Mouse (Mus musculus) bone marrow, adult 2 months (tissue): ENCODE measurements around the gene Taz. TPM values are rescaled to one million over a fixed set of nuclear protein-coding genes. Genes with fewer than 3 reads are reported as not detected.

Source experiments
- H3K27ac ChIP-seq: fragments of 200-500 bp; 2 replicates; pipeline ENCODE4 v1.5.1; 2012; ENCODE audit warnings: low read depth, mild to moderate bottlenecking, control low read depth, inconsistent platforms, low read length; ENCODE audit not compliant: control insufficient read depth, poor library complexity, insufficient read depth
- H3K4me1 ChIP-seq: fragments of 200-500 bp; 2 replicates; pipeline ENCODE4 v1.6.1; 2011; ENCODE audit warnings: low read length; ENCODE audit not compliant: control insufficient read depth, insufficient read depth
- H3K4me3 ChIP-seq: fragments of 200-500 bp; replicated peaks from 2 replicates; pipeline ENCODE3; 2011; ENCODE audit warnings: mild to moderate bottlenecking, low read depth, low read length, control low read depth; ENCODE audit not compliant: control insufficient read depth
- CTCF ChIP-seq: fragments of 200-500 bp; IDR thresholded peaks from 2 replicates; pipeline ENCODE4 v1.5.1; 2011; ENCODE audit warnings: low read length, control low read depth; ENCODE audit not compliant: control insufficient read depth, insufficient read depth
- POLR2A ChIP-seq: fragments of 200-500 bp; IDR thresholded peaks from 2 replicates; pipeline ENCODE4 v1.6.1; 2011; ENCODE audit warnings: low read depth, mild to moderate bottlenecking, control low read depth, low read length, borderline replicate concordance; ENCODE audit not compliant: control insufficient read depth
- WGBS: fragments of 180-500 bp; shearing (Covaris S2); methylation state at CpG from one replicate; pipeline ENCODE4 v1.1.7; 2018; 5-methylcytosine and 5-hydroxymethylcytosine counted together
- polyA plus RNA-seq: library from polyadenylated mRNA; stranded (reverse); fragments of >200 nt; gene quantifications from 2 replicates; pipeline ENCODE4 v1.2.4, GENCODE M21; 2011; ENCODE audit warnings: low replicate concordance; ENCODE audit not compliant: missing spikeins, insufficient read depth, insufficient read length

Taz gene
- polyA plus RNA-seq, 1 experiment = 58.0 TPM

DNA sequence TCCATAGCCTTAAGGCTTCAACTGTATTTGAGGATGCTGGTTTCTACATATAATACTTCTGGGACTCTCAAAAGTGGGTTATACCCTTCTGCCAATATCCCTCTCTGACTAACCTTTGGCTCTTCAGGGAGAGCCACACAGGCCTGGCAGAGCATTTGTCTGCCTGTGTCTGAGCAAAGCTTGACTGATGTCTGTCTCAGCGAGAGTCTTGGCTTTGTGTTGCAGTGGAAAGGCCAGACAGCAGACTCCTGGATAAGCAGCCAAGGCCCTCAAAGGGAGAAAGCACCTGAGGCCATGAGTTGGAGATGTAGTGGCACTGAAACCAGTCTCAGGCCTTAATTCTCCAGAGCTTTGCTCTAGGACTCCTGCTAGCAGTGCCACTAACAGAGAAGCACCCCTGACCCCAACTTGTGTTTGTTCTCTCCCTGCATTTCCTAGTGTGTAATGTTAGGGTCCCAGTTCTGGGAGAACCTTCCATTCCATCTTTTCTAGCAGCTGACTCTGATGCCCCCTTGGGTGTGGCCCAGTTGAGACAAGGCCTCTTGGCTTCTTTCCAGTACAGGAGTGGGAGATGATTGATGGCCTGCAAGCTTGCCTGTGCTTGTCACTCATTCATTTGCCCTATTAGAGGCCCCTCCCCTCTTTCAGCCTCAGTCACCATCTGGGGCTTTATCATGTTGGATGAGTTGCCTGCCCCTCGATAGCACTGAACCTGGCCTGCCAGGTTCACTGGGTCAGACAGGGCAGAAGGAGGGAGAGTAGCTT, 48.6 kb downstream of the Taz start:
- no peak overlapping the region for H3K27ac ChIP-seq
- TF ChIP-seq CTCF (no peak), POLR2A (no peak)
- no peaks in the 10 kb centered on the region for H3K4me1 ChIP-seq
- H3K4me3 ChIP-seq = no peak overlapping the region
- 47% methylated on average over 2 of the region's 2 CpGs for WGBS

Other genes starting within 250 kb of the Taz start
- gene Opn1mw, start 154.4 kb upstream of the Taz start, polyA plus RNA-seq = not detected in 2 replicates
- 13.2 and 15.1 TPM in 2 replicates for gene Mecp2, start 146.5 kb upstream of the Taz start, polyA plus RNA-seq
- gene Tex28, start 114.1 kb upstream of the Taz start, polyA plus RNA-seq = not detected in 2 replicates
- not detected in 2 replicates for gene Tktl1, start 104.7 kb upstream of the Taz start, polyA plus RNA-seq
- 140 and 356 TPM in 2 replicates for gene Flna, start 32.1 kb upstream of the Taz start, polyA plus RNA-seq
- 34.6 and 51.7 TPM in 2 replicates for gene Emd, start 27.2 kb upstream of the Taz start, polyA plus RNA-seq
- gene Rpl10, start 11.1 kb upstream of the Taz start, polyA plus RNA-seq = 68.3 and 79.6 TPM in 2 replicates
- gene Dnase1l1, start 425 bp downstream of the Taz start, polyA plus RNA-seq = 16.4 and 21.5 TPM in 2 replicates
- 154 and 166 TPM in 2 replicates for gene Atp6ap1, start 15.2 kb downstream of the Taz start, polyA plus RNA-seq
- gene Gdi1, start 23.1 kb downstream of the Taz start, polyA plus RNA-seq = 87.5 and 157 TPM in 2 replicates
- gene Fam50a, start 31.1 kb downstream of the Taz start, polyA plus RNA-seq = 38.8 and 61.0 TPM in 2 replicates
- gene Plxna3, start 47.2 kb downstream of the Taz start, polyA plus RNA-seq = 3.6 TPM in 2 replicates
- 39.5 and 58.6 TPM in 2 replicates for gene Lage3, start 71.7 kb downstream of the Taz start, polyA plus RNA-seq
- gene Ubl4a, start 91.3 kb downstream of the Taz start, polyA plus RNA-seq = 27.2 and 35.6 TPM in 2 replicates
- 2.7 TPM in 2 replicates for gene Slc10a3, start 91.4 kb downstream of the Taz start, polyA plus RNA-seq
- gene Fam3a, start 111.4 kb downstream of the Taz start, polyA plus RNA-seq = 3.6 and 9.1 TPM in 2 replicates
- 11.6 and 11.7 TPM in 2 replicates for gene Ikbkg, start 111.4 kb downstream of the Taz start, polyA plus RNA-seq
- 20.9 and 33.4 TPM in 2 replicates for gene G6pdx, start 147.3 kb downstream of the Taz start, polyA plus RNA-seq
- not detected in 2 replicates for gene Gm6880, start 199.5 kb downstream of the Taz start, polyA plus RNA-seq